Mouse (Mus musculus) forebrain, embryonic 12.5 days (tissue): ENCODE measurements around the gene Btbd35f26. TPM values are rescaled to one million over a fixed set of nuclear protein-coding genes. Genes with fewer than 3 reads are reported as not detected.
"Not testable (repeated sequence)": the region's sequence is repeated elsewhere in the genome, so short reads cannot be mapped to it uniquely, and the experiment has no call there.

Source experiments
- ATAC-seq: fragments of 200-750 bp; cut with Nextera tagmentation; 2 replicates; pipeline ENCODE4 v1.8.0; 2017; ENCODE audit warnings: moderate TSS enrichment; ENCODE audit not compliant: low FRiP score
- H3K27ac ChIP-seq: fragments of 300-500 bp; sonication (generic); 2 replicates; pipeline ENCODE4 v1.5.1; 2016; ENCODE audit warnings: mild to moderate bottlenecking
- H3K27me3 ChIP-seq: fragments of 300-500 bp; sonication (generic); 2 replicates; pipeline ENCODE4 v1.6.1; 2016; ENCODE audit warnings: mild to moderate bottlenecking
- H3K36me3 ChIP-seq: fragments of 300-500 bp; sonication (generic); replicated peaks from 2 replicates; pipeline ENCODE4 v1.6.1; 2016; ENCODE audit warnings: mild to moderate bottlenecking
- H3K4me1 ChIP-seq: fragments of 300-500 bp; sonication (generic); 2 replicates; pipeline ENCODE4 v1.6.1; 2016
- H3K4me2 ChIP-seq: fragments of 300-500 bp; sonication (generic); 2 replicates; pipeline ENCODE4 v1.6.1; 2016; ENCODE audit warnings: mild to moderate bottlenecking, moderate library complexity
- H3K4me3 ChIP-seq: fragments of 300-500 bp; sonication (generic); replicated peaks from 2 replicates; pipeline ENCODE4 v1.5.1; 2016; ENCODE audit warnings: mild to moderate bottlenecking
- H3K9ac ChIP-seq: fragments of 300-500 bp; sonication (generic); 2 replicates; pipeline ENCODE4 v1.6.1; 2016; ENCODE audit warnings: mild to moderate bottlenecking
- H3K9me3 ChIP-seq: fragments of 300-500 bp; sonication (generic); 2 replicates; pipeline ENCODE4 v1.6.1; 2016
- WGBS: fragments of 180-500 bp; shearing (Covaris S2); methylation state at CpG from one replicate; pipeline ENCODE4 v1.1.7; 2016; 5-methylcytosine and 5-hydroxymethylcytosine counted together
- polyA plus RNA-seq: library from polyadenylated mRNA; unstranded; fragments of >200 nt; fragmentation: Nextera tagmentation; extraction: Ambion mirVana; gene quantifications from 2 replicates; pipeline ENCODE4 v1.2.1, GENCODE M21; 2016

The Btbd35f26 gene
- not detected in 2 replicates for polyA plus RNA-seq

DNA sequence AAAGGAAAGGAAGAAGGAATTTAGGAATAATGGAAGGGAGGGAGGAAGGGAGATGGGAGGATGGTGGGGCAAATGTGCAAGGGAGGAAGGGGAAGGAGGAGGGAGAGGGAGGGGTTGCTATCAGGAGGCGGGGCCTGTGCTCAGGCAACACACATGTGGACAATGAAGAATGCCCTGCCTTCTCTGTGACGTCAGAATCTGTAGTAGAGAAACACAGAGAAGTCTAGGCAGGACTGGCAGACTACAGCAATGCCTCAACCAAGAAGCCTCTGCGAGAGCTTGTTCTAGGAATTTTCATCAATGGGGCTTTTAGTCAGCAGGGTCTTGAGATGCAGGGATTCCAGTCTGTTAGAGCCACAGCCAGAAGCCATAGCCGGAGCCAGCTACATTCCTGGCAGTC, at the start of gene Btbd35f26:
Gene Btbd35f26 (plus strand): TSS at position 301 of the 400 bp plus-strand sequence.
- no CpG with 5 or more reads among the region's 4 CpGs for WGBS
- not testable (repeated sequence) for H3K36me3 ChIP-seq, ATAC-seq, H3K4me2 ChIP-seq, H3K9ac ChIP-seq, H3K27me3 ChIP-seq, H3K4me1 ChIP-seq, H3K4me3 ChIP-seq, H3K9me3 ChIP-seq, H3K27ac ChIP-seq

DNA sequence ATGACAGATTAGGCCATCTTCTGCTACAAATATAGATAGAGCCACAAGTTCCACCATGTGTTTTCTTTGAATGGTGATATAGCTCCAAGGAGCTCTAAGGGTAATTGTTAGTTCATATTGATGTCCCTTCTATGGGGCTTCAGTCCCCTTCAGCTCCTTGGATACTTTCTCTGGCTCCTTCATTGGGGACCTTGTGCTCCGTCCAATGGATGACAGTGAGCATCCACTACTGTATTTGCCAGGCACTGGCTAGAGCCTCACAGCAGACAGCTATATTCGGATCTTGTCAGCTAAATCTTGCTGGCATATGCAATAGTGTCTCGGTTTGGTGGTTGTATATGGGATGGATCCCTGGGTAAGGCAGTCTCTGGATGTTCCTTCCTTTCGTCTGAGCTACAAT, 5.7 kb downstream of the Btbd35f26 start:
- ATAC-seq, result not testable (repeated sequence)

DNA sequence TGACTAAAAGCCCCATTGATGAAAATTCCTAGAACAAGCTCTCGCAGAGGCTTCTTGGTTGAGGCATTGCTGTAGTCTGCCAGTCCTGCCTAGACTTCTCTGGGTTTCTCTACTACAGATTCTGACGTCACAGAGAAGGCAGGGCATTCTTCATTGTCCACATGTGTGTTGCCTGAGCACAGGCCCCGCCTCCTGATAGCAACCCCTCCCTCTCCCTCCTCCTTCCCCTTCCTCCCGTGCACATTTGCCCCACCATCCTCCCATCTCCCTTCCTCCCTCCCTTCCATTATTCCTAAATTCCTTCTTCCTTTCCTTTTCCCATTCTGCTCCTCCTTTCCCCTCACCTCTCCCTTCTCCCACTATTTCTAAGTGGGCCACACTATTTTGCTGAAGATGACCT, 47.6 kb downstream of the Btbd35f26 start, which contains the start of gene Btbd35f19:
Gene Btbd35f19 (minus strand): TSS at position 101 of the 400 bp plus-strand sequence.
- not testable (repeated sequence) for H3K4me2 ChIP-seq, H3K4me1 ChIP-seq, H3K27me3 ChIP-seq, H3K4me3 ChIP-seq, H3K27ac ChIP-seq, H3K36me3 ChIP-seq, H3K9me3 ChIP-seq, ATAC-seq, H3K9ac ChIP-seq
- WGBS, result no CpG with 5 or more reads among the region's 4 CpGs

More for the DNA sequence above, 5.7 kb downstream of the Btbd35f26 start:
- not testable (repeated sequence) for H3K9me3 ChIP-seq, H3K36me3 ChIP-seq, H3K9ac ChIP-seq, H3K27ac ChIP-seq, H3K4me3 ChIP-seq, H3K4me1 ChIP-seq, H3K4me2 ChIP-seq, H3K27me3 ChIP-seq
- WGBS, result 86% methylated on average over 3 of the region's 4 CpGs

Other genes with a start within 250 kb of the Btbd35f26 start
- not detected in 2 replicates for gene Btbd35f29, start 218.8 kb upstream of the Btbd35f26 start, polyA plus RNA-seq
- not detected in 2 replicates for gene Spin2f, start 82.6 kb upstream of the Btbd35f26 start, polyA plus RNA-seq
- gene Btbd35f19, start 47.5 kb downstream of the Btbd35f26 start, polyA plus RNA-seq, result not detected in 2 replicates
- gene Gm21883, start 237.8 kb downstream of the Btbd35f26 start, polyA plus RNA-seq, result not detected in 2 replicates